Mouse (Mus musculus) ES-E14 (cell line): ENCODE measurements at regions not wholly inside any gene's neighbourhood (a gene's known extent, or its start where the extent isn't known, plus 50 kb on each side); places are given as distances from the start of the nearest gene placed in this dataset.

Source experiments
- DNase-seq: peaks from one replicate; pipeline ENCODE4 v3.0.0-alpha.2; 2013; ENCODE audit warnings: low read depth, low spot score
- H3K27ac ChIP-seq: 2 replicates; pipeline ENCODE4 v1.5.1; 2012; ENCODE audit warnings: low read depth, mild to moderate bottlenecking, low read length, moderate library complexity, mixed read lengths; ENCODE audit not compliant: poor library complexity, insufficient read depth, severe bottlenecking
- H3K36me3 ChIP-seq: 2 replicates; pipeline ENCODE4 v1.6.1; 2012; ENCODE audit warnings: mild to moderate bottlenecking, low read length, moderate library complexity, mixed read lengths; ENCODE audit not compliant: control insufficient read depth, poor library complexity, insufficient read depth, severe bottlenecking
- H3K4me1 ChIP-seq, 2 experiments: fragments of 150-350 bp in 1 of 2; sonication (generic) in 1 of 2; 2 replicates each; pipeline ENCODE4 v1.6.1; 2012; ENCODE audit warnings: low read length in 2 of 2, mild to moderate bottlenecking in 1 of 2, mixed read lengths in 1 of 2; ENCODE audit not compliant: control insufficient read depth in 2 of 2, insufficient read depth in 2 of 2, poor library complexity in 1 of 2
- H3K4me3 ChIP-seq, 2 experiments: fragments of 150-350 bp in 1 of 2; sonication (generic) in 1 of 2; 2 replicates each; pipeline ENCODE4 v1.5.1; 2012; ENCODE audit warnings: low read length in 2 of 2, low read depth in 1 of 2, mild to moderate bottlenecking in 1 of 2, mixed read lengths in 1 of 2; ENCODE audit not compliant: insufficient read depth in 1 of 2, poor library complexity in 1 of 2, severe bottlenecking in 1 of 2
- H3K9ac ChIP-seq: 2 replicates; pipeline ENCODE4 v1.6.1; 2012; ENCODE audit warnings: low read depth, mild to moderate bottlenecking, low read length, mixed read lengths; ENCODE audit not compliant: poor library complexity, insufficient read depth, severe bottlenecking
- H3K9me3 ChIP-seq: fragments of 150-350 bp; sonication (generic); 2 replicates; pipeline ENCODE4 v1.6.1; 2012; ENCODE audit warnings: low read depth, mild to moderate bottlenecking, low read length; ENCODE audit not compliant: control insufficient read depth, insufficient read depth
- CHD2 ChIP-seq: IDR thresholded peaks from 2 replicates; pipeline ENCODE4 v1.6.1; 2014; ENCODE audit warnings: mild to moderate bottlenecking, low read depth, low read length, inconsistent platforms
- HCFC1 ChIP-seq: IDR thresholded peaks from 2 replicates; pipeline ENCODE4 v1.6.1; 2012; ENCODE audit warnings: low read length, inconsistent platforms, borderline replicate concordance; ENCODE audit not compliant: insufficient read depth
- MAFK ChIP-seq: IDR thresholded peaks from 2 replicates; pipeline ENCODE4 v1.6.1; 2014; ENCODE audit warnings: mild to moderate bottlenecking, low read depth, low read length, inconsistent platforms; ENCODE audit not compliant: insufficient read depth
- ZC3H11A ChIP-seq: IDR thresholded peaks from 2 replicates; pipeline ENCODE4 v1.6.1; 2012; ENCODE audit warnings: low read depth, mild to moderate bottlenecking, inconsistent platforms, low read length, borderline replicate concordance
- ZNF384 ChIP-seq: IDR thresholded peaks from 2 replicates; pipeline ENCODE4 v1.6.1; 2012; ENCODE audit warnings: low read depth, low read length, inconsistent platforms
- in situ Hi-C, 2 experiments: fragments of 600-800 bp; cut with MboI; formaldehyde crosslinking; loops; one replicate each; pipeline ENCODE4 v1.15.1; 2025; ENCODE audit warnings: low sequenced_read_pairs in 2 of 2, inconsistent platforms in 1 of 2; ENCODE audit not compliant: unreplicated experiment in 2 of 2

GRCm38 (mm10) chr3:147930811-147931251 is 1059.5 kb downstream of the Adgrl2 start:
- H3K9ac ChIP-seq, result no peak overlapping the region

GRCm38 (mm10) chr3:147920181-147920580 is 1068.0 kb downstream of the Ttll7 start:
- in situ Hi-C loops, result no loop called here
- TF ChIP-seq CHD2 (no peak), ZC3H11A (no peak), HCFC1 (no peak), MAFK (no peak), ZNF384 (no peak)
- DNase-seq, result no peak

More at GRCm38 (mm10) chr3:147930811-147931251, 1059.5 kb downstream of the Adgrl2 start:
- no peak overlapping the region for H3K4me3 ChIP-seq
- in situ Hi-C loops, result no loop called here
- no peak overlapping the region for H3K27ac ChIP-seq
- DNase-seq, result no peak
- no peaks in the 10 kb centered on the region for H3K4me1 ChIP-seq
- no peak for TF ChIP-seq ZC3H11A
- TF ChIP-seq CHD2, result no peak
- no peak for TF ChIP-seq ZNF384
- TF ChIP-seq HCFC1, result no peak
- no peak for TF ChIP-seq MAFK
- H3K36me3 ChIP-seq, result no peaks in the 10 kb centered on the region
- H3K9me3 ChIP-seq, result no peaks in the 10 kb centered on the region

GRCm38 (mm10) chr3:147919701-147920100 is 1067.5 kb downstream of the Ttll7 start:
- Histone ChIP-seq H3K36me3 (no peaks in the 10 kb centered on the region), H3K4me3 (no peak overlapping the region), H3K9me3 (no peaks in the 10 kb centered on the region), H3K9ac (no peak overlapping the region), H3K27ac (no peak overlapping the region), H3K4me1 (no peaks in the 10 kb centered on the region)
- in situ Hi-C loops, result no loop called here
- no peak for DNase-seq
- TF ChIP-seq ZNF384 (no peak), CHD2 (no peak), MAFK (no peak)

More at GRCm38 (mm10) chr3:147920181-147920580, 1068.0 kb downstream of the Ttll7 start:
- Histone ChIP-seq H3K4me3 (no peak overlapping the region), H3K4me1 (no peaks in the 10 kb centered on the region), H3K36me3 (no peaks in the 10 kb centered on the region), H3K9ac (no peak overlapping the region), H3K9me3 (no peaks in the 10 kb centered on the region), H3K27ac (no peak overlapping the region)

GRCm38 (mm10) chr3:147919146-147919545 is 1067.0 kb downstream of the Ttll7 start:
- H3K4me3 ChIP-seq, result no peak overlapping the region
- TF ChIP-seq CHD2 (no peak), HCFC1 (no peak), MAFK (no peak), ZNF384 (no peak), ZC3H11A (no peak)

GRCm38 (mm10) chr3:147896751-147897150 is 1044.6 kb downstream of the Ttll7 start:
- H3K9ac ChIP-seq, result no peak overlapping the region
- H3K27ac ChIP-seq, result no peak overlapping the region
- in situ Hi-C loops, result no loop called here
- no peak for DNase-seq
- no peaks in the 10 kb centered on the region for H3K36me3 ChIP-seq
- no peaks in the 10 kb centered on the region for H3K4me1 ChIP-seq
- TF ChIP-seq HCFC1 (no peak), ZC3H11A (no peak), ZNF384 (no peak), MAFK (no peak), CHD2 (no peak)
- H3K9me3 ChIP-seq, result no peaks in the 10 kb centered on the region
- H3K4me3 ChIP-seq, result no peak overlapping the region

More at GRCm38 (mm10) chr3:147919146-147919545, 1067.0 kb downstream of the Ttll7 start:
- H3K9me3 ChIP-seq, result no peaks in the 10 kb centered on the region
- H3K27ac ChIP-seq, result no peak overlapping the region
- no peak overlapping the region for H3K9ac ChIP-seq
- no peak for DNase-seq
- no peaks in the 10 kb centered on the region for H3K36me3 ChIP-seq
- no peaks in the 10 kb centered on the region for H3K4me1 ChIP-seq
- in situ Hi-C loops, result no loop called here
